Mouse (Mus musculus) neutrophil, adult 5-6 weeks (primary cell): ENCODE measurements around the gene Rbm26. TPM values are rescaled to one million over a fixed set of nuclear protein-coding genes. Genes with fewer than 3 reads are reported as not detected.

Experiments
- ATAC-seq: fragments of 151-379, 151-347 bp; 2 replicates; pipeline ENCODE4 v1.8.0; 2017; ENCODE audit warnings: mild to moderate bottlenecking, moderate TSS enrichment; ENCODE audit not compliant: insufficient number of reproducible peaks, poor library complexity, low FRiP score, severe bottlenecking; ENCODE audit errors: extremely low read depth
- total RNA-seq: library from RNA; stranded (forward); fragments of 200-1000 nt; gene quantifications from 2 replicates; pipeline ENCODE4 v1.2.3, GENCODE M21; 2017

The Rbm26 gene
- total RNA-seq, 1 experiment from 2014 or later = 97.4 TPM

GRCm38 (mm10) chr14:105098861-105099260, 78.3 kb downstream of the Rbm26 start:
- ATAC-seq = no peak

DNA sequence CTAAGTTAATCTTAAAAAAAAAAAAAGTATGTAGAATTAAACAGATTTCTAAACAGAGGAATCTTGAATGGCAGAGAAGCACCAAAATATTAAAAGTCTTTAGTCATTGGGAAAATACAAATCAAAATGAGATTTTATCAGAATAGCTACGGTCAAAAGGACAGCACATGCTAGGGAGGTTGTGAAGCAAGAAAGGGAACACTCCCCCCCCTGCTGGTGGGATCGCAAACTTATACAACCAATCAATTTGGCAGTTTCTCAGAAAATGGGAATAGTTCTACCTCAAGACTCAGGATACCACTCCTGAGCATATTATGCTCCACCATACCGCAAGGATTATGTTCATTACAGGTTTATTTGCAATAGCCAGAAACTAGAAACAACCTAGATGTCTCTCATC, 80.9 kb downstream of the Rbm26 start:
- no peak for ATAC-seq

DNA sequence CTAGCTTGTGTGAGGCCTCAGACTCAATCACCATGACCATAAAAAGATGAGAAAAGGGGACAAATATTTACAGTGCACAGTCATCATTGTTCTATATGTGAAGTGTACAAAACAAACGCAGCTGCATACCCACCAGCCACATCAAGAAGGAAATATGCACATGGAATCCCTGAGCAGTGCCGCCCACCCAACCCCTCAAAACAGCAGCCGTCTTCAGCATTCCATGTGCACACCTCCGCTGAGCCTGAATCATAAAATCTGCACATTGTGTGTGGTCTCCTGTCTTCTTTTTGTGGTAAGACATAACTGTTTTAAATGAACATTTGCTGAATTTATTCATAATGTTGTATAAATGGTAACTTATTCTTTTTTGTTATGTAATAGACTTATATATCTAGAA, 90.1 kb downstream of the Rbm26 start:
- no peak for ATAC-seq

DNA sequence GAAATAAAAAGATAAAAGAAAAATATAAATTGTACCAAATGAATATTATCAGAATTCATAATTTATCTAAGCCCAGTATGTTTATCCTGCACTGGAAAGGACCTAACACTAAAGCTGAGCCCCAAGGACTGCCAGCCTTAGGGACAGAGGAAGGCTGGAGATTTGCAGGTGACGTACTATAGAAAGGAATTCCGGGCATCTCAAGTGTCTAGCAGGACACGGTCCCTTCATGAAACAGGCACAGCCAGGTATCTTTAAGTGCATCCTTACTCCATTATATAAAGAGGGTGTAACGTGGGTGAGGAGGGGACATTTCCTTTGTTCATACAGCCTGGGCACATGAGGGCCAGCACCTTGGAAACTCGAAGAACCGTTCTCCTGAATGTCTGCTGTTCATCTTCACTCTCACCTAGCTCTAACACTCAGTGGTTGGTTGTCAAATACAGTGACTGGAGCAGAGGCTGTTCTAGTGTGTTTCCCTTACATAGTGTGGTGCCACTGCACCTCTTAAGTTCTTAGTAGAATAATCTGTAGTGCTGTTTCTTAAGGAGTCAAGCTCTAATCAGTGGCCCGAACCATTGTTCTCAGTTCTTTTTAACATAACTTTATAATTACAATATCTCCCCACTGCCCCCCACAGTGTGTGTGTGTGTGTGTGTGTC, 91.7 kb downstream of the Rbm26 start:
- no peak for ATAC-seq

DNA sequence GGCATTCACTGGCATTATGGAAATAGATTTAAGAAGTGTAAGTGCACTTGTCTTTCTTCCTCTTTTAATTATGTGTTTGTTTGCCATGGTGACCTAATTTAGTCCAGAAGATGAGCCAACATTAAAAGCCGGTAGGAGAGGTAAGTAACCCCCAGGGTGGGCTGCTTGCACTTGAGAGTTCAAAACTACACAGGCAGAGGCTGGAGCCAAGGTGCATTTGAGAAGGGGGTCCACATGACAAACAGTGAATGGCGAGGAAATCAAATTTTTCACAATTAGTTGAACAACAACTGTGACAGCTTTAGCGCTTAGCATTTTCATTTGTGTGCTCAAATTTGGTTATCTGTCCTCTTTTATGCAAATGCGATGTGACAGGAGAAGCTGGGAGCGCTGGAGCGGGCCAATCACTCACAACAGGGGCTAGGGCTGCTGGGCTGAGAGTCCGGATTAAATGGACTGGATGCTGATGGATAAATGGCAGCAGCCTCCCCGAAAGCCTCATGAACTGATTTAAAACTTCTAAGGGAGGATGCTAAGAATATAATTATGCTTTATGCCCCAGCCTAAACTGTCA, 92.3 kb downstream of the Rbm26 start:
- no peak for ATAC-seq

GRCm38 (mm10) chr14:105084106-105084505, 93.0 kb downstream of the Rbm26 start:
- no peak for ATAC-seq

- no peak for ATAC-seq
Measured at GRCm38 (mm10) chr14:105074776-105075175, 102.4 kb downstream of the Rbm26 start.

- no peak for ATAC-seq
Measured at GRCm38 (mm10) chr14:105074376-105074775, 102.8 kb downstream of the Rbm26 start.

- ATAC-seq = no peak
Measured at GRCm38 (mm10) chr14:105071010-105071509, 106.1 kb downstream of the Rbm26 start.

DNA sequence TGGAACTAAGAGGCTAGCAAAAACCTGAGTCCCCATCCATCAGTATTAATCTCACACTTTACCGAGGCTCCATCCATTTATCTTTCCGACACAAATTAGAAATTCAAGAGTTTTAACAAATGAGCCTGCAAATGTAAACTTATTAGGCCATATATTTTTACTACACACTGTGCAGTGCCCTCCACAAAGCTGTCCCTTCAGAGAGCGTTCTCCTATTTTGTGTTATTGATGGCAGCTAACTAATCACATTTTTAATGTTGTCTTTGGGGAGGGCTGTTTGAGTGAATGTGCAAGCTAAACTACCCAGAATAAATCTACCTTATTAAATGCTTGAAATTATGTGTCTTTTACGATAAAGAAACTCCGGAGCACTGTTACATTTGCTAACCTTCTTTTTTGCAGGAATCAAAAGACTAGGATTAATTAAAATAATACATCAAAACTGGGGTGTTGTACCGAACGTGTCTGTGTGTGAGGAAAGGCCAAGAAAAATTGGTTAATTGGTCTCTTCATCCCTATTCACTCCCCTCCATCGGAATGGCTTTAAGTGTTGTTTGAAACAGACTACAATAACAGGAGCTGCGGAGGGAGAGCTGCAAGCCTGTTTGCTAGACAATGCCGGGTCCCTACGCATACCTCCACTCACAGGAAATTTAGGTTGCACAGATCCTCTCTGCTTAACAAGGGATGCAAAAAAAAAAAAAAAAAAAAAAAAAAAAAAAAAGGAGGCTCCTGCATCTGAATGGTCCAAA, 106.7 kb downstream of the Rbm26 start:
- no peak for ATAC-seq

GRCm38 (mm10) chr14:105068060-105068459, 109.1 kb downstream of the Rbm26 start:
- ATAC-seq = no peak

DNA sequence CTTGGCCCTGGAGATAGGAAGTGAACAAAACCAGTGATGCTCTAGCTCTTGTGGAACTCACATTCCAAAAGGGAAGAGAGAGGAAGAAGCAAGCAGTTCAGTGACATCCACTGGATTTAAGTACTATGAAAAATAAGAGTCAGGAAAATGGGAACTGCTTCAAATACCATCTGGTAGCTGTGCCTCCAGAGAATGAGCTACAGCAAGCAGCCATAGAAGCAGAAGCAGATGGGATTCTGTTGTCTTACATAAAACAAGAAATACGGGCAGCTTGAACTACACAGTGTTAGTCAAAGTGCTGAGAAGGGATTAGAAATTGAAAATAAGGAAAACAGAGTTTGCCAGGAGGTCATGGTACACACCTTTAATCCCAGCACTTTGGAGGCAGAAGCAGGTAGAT, 112.9 kb downstream of the Rbm26 start:
- no peak for ATAC-seq

DNA sequence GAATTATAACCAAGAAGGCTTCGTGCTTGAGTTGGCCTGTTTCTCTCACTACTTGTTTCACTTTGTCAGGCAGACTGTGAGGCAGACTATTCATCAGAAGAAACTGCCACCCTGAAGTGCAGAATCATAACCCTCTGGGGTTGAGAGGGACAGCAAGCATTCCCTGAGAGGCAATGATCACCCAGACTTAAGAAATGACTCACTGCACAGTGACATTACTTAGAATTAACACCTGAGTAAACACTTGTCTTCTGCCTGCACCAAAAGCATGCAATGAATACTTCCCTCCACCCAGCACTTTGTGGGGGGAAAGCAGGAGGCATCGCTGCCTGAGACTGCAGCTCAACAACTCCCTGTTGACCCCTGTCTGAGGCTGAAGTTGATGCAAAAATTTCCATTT, 115.9 kb downstream of the Rbm26 start:
- ATAC-seq = no peak

- no peak for ATAC-seq
Measured at GRCm38 (mm10) chr14:105057934-105058333, 119.2 kb downstream of the Rbm26 start.

Other genes with a start within 250 kb of the Rbm26 start
- 30.3 and 32.8 TPM in 2 replicates for gene Ndfip2, start 81.2 kb upstream of the Rbm26 start, total RNA-seq